Mouse (Mus musculus) midbrain, embryonic 11.5 days (tissue): ENCODE results near the gene Elp4. TPM values are rescaled to one million over a fixed set of nuclear protein-coding genes. Genes with fewer than 3 reads are reported as not detected.

Source experiments
- ATAC-seq: fragments of 200-750 bp; cut with Nextera tagmentation; 2 replicates; pipeline ENCODE4 v1.8.0; 2017; ENCODE audit warnings: moderate TSS enrichment, moderate library complexity; ENCODE audit not compliant: low FRiP score
- DNase-seq: peaks from one replicate; pipeline ENCODE4 v3.0.0; 2015; ENCODE audit warnings: low spot score; ENCODE audit errors: missing footprints
- H3K27ac ChIP-seq: fragments of 300-500 bp; sonication (generic); 2 replicates; pipeline ENCODE4 v1.5.1; 2014; ENCODE audit warnings: low read depth, low read length
- H3K27me3 ChIP-seq: fragments of 300-500 bp; sonication (generic); 2 replicates; pipeline ENCODE4 v1.6.1; 2014; ENCODE audit warnings: mild to moderate bottlenecking, low read length, moderate library complexity, mixed read lengths; ENCODE audit not compliant: control insufficient read depth, insufficient read depth
- H3K36me3 ChIP-seq: fragments of 300-500 bp; sonication (generic); 2 replicates; pipeline ENCODE4 v1.6.1; 2014; ENCODE audit warnings: mild to moderate bottlenecking, low read length, moderate library complexity, mixed read lengths; ENCODE audit not compliant: control insufficient read depth, insufficient read depth
- H3K4me1 ChIP-seq: fragments of 300-500 bp; sonication (generic); 2 replicates; pipeline ENCODE4 v1.6.1; 2014; ENCODE audit warnings: low read length; ENCODE audit not compliant: control insufficient read depth, insufficient read depth
- H3K4me2 ChIP-seq: fragments of 300-500 bp; sonication (generic); 2 replicates; pipeline ENCODE4 v1.6.1; 2014; ENCODE audit warnings: mild to moderate bottlenecking, moderate library complexity
- H3K4me3 ChIP-seq: fragments of 300-500 bp; sonication (generic); 2 replicates; pipeline ENCODE4 v1.5.1; 2014; ENCODE audit warnings: low read depth, low read length
- H3K9ac ChIP-seq: fragments of 300-500 bp; sonication (generic); 2 replicates; pipeline ENCODE4 v1.6.1; 2014; ENCODE audit warnings: low read length
- H3K9me3 ChIP-seq: fragments of 300-500 bp; sonication (generic); 2 replicates; pipeline ENCODE4 v1.6.1; 2016; ENCODE audit warnings: low read length; ENCODE audit not compliant: control insufficient read depth
- WGBS: fragments of 180-500 bp; shearing (Covaris S2); extraction: QIAGEN DNeasy Blood & Tissue Kit; methylation state at CpG from one replicate; pipeline ENCODE4 v1.1.7; 2014; 5-methylcytosine and 5-hydroxymethylcytosine counted together
- polyA plus RNA-seq: library from polyadenylated mRNA; unstranded; fragments of >200 nt; fragmentation: Nextera tagmentation; extraction: Ambion mirVana; gene quantifications from 2 replicates; pipeline ENCODE4 v1.2.1, GENCODE M21; 2014

Gene Elp4
- polyA plus RNA-seq, 1 experiment from 2014 or later: 59.6 TPM

GRCm38 (mm10) chr2:105678880-105679321 lies 225.5 kb downstream of the Elp4 start:
- DNase-seq (peak; percentile 92), ATAC-seq (no peak)
- Histone ChIP-seq H3K27me3 (peaks cover 86% of the 10 kb centered on the region), H3K9ac (peak overlapping the region; percentile 50), H3K27ac (peak overlapping the region; percentile 6; the same call in 1 of the 2 replicates), H3K4me3 (peak overlapping the region; percentile 40), H3K9me3 (no peaks in the 10 kb centered on the region), H3K4me2 (peak overlapping the region; percentile 45), H3K4me1 (peaks cover 6% of the 10 kb centered on the region), H3K36me3 (no peaks in the 10 kb centered on the region)
- WGBS: 0% methylated on average over 7 of the region's 7 CpGs

- 3% methylated on average over 4 of the region's 4 CpGs for WGBS
- Histone ChIP-seq H3K27me3 (peaks cover 87% of the 10 kb centered on the region), H3K4me2 (peak overlapping the region; percentile 45; the same call in 1 of the 2 replicates), H3K36me3 (no peaks in the 10 kb centered on the region), H3K9ac (peak overlapping the region; percentile 50), H3K4me1 (peaks cover 6% of the 10 kb centered on the region), H3K4me3 (peak overlapping the region; percentile 40), H3K9me3 (no peaks in the 10 kb centered on the region), H3K27ac (no peak overlapping the region)
- DNase-seq (peak; percentile 90), ATAC-seq (no peak)
These were observed 226.1 kb downstream of the Elp4 start for GRCm38 (mm10) chr2:105678306-105678705.

DNA sequence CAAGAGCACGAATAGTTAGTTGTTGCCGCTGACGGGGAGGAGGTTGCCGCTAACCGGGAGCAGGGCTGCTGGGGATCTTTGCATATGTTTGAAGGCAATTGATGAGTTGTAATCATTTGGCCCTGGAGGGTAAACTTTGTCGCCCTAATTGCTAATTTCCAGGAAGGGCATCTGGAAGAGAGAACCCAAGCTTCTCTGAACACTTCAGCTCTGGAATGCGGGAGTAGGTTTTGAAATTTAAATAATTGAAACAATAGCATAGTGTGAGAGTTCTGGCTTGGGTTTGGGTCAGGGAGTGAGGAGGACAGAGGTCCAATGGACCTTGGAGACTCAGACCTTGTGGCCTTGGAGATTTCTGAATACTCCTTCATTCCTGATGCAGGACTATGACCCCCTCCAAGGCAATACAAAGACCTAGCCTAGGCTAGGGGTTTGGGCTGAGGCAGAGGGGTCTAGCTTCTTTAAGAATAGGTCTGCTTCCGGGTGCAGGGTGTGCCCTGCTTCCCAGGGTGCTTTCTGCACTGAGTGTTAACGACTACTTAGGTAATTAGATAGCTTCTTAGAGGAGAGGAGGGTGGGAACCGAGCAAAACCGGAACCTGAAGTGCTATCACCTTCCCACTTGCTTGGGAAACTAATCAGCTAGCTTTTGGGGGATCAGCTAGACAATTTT lies 226.8 kb downstream of the Elp4 start:
- Histone ChIP-seq H3K4me1 (peaks cover 6% of the 10 kb centered on the region), H3K4me3 (peak overlapping the region; percentile 40), H3K9me3 (no peaks in the 10 kb centered on the region), H3K27me3 (peaks cover 87% of the 10 kb centered on the region), H3K36me3 (no peaks in the 10 kb centered on the region), H3K27ac (peak overlapping the region; percentile 35), H3K9ac (peak overlapping the region; percentile 79), H3K4me2 (peak overlapping the region; percentile 61)
- DNase-seq (peak; percentile 90), ATAC-seq (no peak)
- 1% methylated on average over 11 of the region's 11 CpGs for WGBS

GRCm38 (mm10) chr2:105676909-105677433 lies 227.4 kb downstream of the Elp4 start:
- Histone ChIP-seq H3K4me2 (peak overlapping the region; percentile 61), H3K27ac (peak overlapping the region; percentile 22; the same call in 1 of the 2 replicates), H3K36me3 (no peaks in the 10 kb centered on the region), H3K9ac (peak overlapping the region; percentile 79), H3K27me3 (peaks cover 89% of the 10 kb centered on the region), H3K9me3 (no peaks in the 10 kb centered on the region), H3K4me1 (peaks cover 6% of the 10 kb centered on the region), H3K4me3 (peak overlapping the region; percentile 40)
- peak; percentile 93 for DNase-seq
- no peak for ATAC-seq
- WGBS: under 1% methylated on average over 11 of the region's 11 CpGs

- peaks cover 89% of the 10 kb centered on the region for H3K27me3 ChIP-seq
- H3K4me3 ChIP-seq: peak overlapping the region; percentile 40
- WGBS: under 1% methylated on average over 76 of the region's 77 CpGs
- H3K4me2 ChIP-seq: peak overlapping the region; percentile 61
- peaks cover 6% of the 10 kb centered on the region for H3K4me1 ChIP-seq
- DNase-seq (peak; percentile 97), ATAC-seq (peak; percentile 6)
- H3K9me3 ChIP-seq: no peaks in the 10 kb centered on the region
- peak overlapping the region; percentile 79 for H3K9ac ChIP-seq
- H3K36me3 ChIP-seq: no peaks in the 10 kb centered on the region
- peak overlapping the region; percentile 22; the same call in 1 of the 2 replicates for H3K27ac ChIP-seq
These were observed 228.1 kb downstream of the Elp4 start for GRCm38 (mm10) chr2:105676080-105676908.

DNA sequence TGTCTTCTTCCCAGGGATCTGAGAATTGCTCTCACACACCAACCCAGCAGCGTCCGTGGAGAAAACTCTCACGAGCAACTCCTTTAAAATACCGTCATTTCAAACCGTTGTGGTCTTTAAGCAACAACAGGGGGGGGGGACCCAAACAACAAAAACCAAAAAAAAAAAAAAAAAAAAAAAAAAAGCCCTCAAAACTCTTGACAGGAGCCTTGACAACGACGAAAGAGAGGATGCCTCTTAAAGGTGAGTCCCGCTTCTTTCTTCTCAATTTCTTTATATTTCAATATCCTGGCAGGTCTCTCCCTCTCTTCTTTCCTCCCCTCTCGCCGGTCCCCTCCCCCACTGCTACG lies 228.7 kb downstream of the Elp4 start:
- H3K4me1 ChIP-seq: no peaks in the 10 kb centered on the region; the same call in 1 of the 2 replicates

DNA sequence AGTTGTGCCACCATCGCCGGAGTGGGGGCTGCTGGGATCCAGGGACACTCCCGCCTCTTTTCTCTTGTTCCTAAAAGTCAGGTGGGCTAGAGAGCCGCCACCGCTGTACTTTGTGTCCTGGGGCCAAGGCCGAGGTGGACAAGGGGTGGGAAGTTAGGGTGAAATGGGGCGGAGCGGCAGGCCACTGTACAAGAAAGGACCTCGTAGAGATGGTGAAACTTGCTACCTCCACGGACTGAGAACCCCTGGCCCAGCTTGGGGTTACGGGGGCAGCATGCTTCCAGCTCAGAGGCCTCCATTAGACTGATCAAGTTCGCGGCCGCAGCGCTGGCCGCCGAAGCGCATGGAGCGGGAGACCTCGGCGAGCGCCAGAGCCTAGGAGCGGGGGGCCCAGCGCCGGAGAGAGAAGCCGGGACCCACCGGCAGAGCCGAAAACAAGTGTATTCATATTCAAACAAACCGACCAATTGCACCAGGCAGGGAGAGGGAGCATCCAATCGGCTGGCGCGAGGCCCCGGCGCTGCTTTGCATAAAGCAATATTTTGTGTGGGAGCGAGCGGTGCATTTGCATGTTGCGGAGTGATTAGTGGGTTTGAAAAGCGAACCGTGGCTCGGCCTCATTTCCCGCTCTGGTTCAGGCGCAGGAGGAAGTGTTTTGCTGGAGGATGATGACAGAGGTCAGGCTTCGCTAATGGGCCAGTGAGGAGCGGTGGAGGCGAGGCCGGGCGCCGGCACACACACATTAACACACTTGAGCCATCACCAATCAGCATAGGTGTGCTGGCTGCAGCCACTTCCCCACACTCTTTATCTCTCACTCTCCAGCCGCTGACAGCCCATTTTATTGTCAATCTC lies 229.3 kb downstream of the Elp4 start:
- no peaks in the 10 kb centered on the region for H3K36me3 ChIP-seq
- peak overlapping the region; percentile 40 for H3K4me3 ChIP-seq
- H3K4me2 ChIP-seq: peak overlapping the region; percentile 61
- ATAC-seq (peak; percentile 86), DNase-seq (peak; percentile 98)
- WGBS: under 1% methylated on average over 49 of the region's 49 CpGs
- peak overlapping the region; percentile 49 for H3K27ac ChIP-seq
- no peaks in the 10 kb centered on the region for H3K9me3 ChIP-seq
- peak overlapping the region; percentile 79 for H3K9ac ChIP-seq
- no peaks in the 10 kb centered on the region for H3K4me1 ChIP-seq
- H3K27me3 ChIP-seq: peaks cover 89% of the 10 kb centered on the region

More for the DNA sequence above, 228.7 kb downstream of the Elp4 start:
- DNase-seq (no peak), ATAC-seq (no peak)
- H3K9ac ChIP-seq: peak overlapping the region; percentile 79; the same call in 1 of the 2 replicates
- H3K36me3 ChIP-seq: no peaks in the 10 kb centered on the region
- 0% methylated on average over 11 of the region's 11 CpGs for WGBS
- H3K27ac ChIP-seq: peak overlapping the region; percentile 22; the same call in 1 of the 2 replicates
- peaks cover 89% of the 10 kb centered on the region for H3K27me3 ChIP-seq
- peak overlapping the region; percentile 40 for H3K4me3 ChIP-seq
- H3K9me3 ChIP-seq: no peaks in the 10 kb centered on the region
- H3K4me2 ChIP-seq: peak overlapping the region; percentile 61
